ENCODE assay signal across 28 mouse cellular contexts in genomic region chr9:58588657-58589056, GRCm38 (mm10). TPM values are rescaled to one million over a fixed set of nuclear protein-coding genes. Genes with fewer than 3 reads are reported as not detected.
A peak's percentile ranks its signal among the peaks of the same experiment; 100 is the strongest.
DNase-seq lines count a peak whose midpoint lies in the region; ATAC-seq and TF ChIP-seq lines count a peak whose summit lies in the region.
"Had no signal": no experiment of that assay in that cellular context is flagged by ENCODE, and none has a peak within 500 bp of the region (broad histone marks: within the 10 kb centered on the region; RNA-seq: fewer than 3 reads in every experiment).

No protein-coding gene starts in this region.

- H3ac ChIP-seq in myocyte (ENCODE audit: control insufficient read depth, insufficient read length) = no peak overlapping the region

- TF ChIP-seq POLR2A in bone marrow macrophage, adult 2 months (IDR thresholded peaks at IDR 0.05; ENCODE audit: borderline replicate concordance, low read depth, low read length) = no peak
- TF ChIP-seq POLR2A in myocyte (IDR thresholded peaks at IDR 0.05; ENCODE audit: insufficient read length, low read depth) = no peak

- H3K4me3 ChIP-seq in bone marrow macrophage, adult 2 months (ENCODE audit: insufficient read depth, low read length) = no peak overlapping the region
- H3K4me3 ChIP-seq in myocyte = no peak overlapping the region
- no peak overlapping the region for H3K4me3 ChIP-seq in kidney, embryonic 14.5 days (ENCODE audit: low read length)
- H3K4me3 ChIP-seq: embryonic facial prominence, embryonic 12.5 days; heart, embryonic 15.5 days; hindbrain, embryonic 10.5 days; intestine, embryonic 15.5 days; limb, embryonic 15.5 days; liver, embryonic 15.5 days; midbrain, embryonic 10.5 days had no signal

- H3K4me2 ChIP-seq in myocyte (ENCODE audit: low read depth) = peak overlapping the region; percentile 20
- no peak overlapping the region for H3K4me2 ChIP-seq in kidney, embryonic 14.5 days (replicated peaks; ENCODE audit: low read depth, low read length)
- H3K4me2 ChIP-seq: embryonic facial prominence, embryonic 12.5 days; heart, embryonic 15.5 days; intestine, embryonic 15.5 days; limb, embryonic 15.5 days; liver, embryonic 15.5 days had no signal

- H3K79me2 ChIP-seq in myocyte (ENCODE audit: control insufficient read depth, insufficient read depth) = peaks cover 100% of the 10 kb centered on the region

- peaks cover 48% of the 10 kb centered on the region for H3K4me1 ChIP-seq in bone marrow macrophage, adult 2 months (ENCODE audit: control insufficient read depth, insufficient read depth, low read length)
- H3K4me1 ChIP-seq in kidney, embryonic 14.5 days (ENCODE audit: control insufficient read depth, insufficient read depth, low read length) = no peaks in the 10 kb centered on the region

- no peak overlapping the region for H3K9ac ChIP-seq in kidney, embryonic 14.5 days (ENCODE audit: low read depth, low read length)
- H3K9ac ChIP-seq: embryonic facial prominence, embryonic 12.5 days; forebrain, postnatal 0 days; heart, embryonic 15.5 days; intestine, embryonic 15.5 days; limb, embryonic 15.5 days; liver, embryonic 15.5 days had no signal

- H3K27ac ChIP-seq in bone marrow macrophage, adult 2 months (ENCODE audit: insufficient read depth, low read depth, low read length) = peak overlapping the region; percentile 86
- H3K27ac ChIP-seq in kidney, embryonic 14.5 days (ENCODE audit: low read depth, low read length) = no peak overlapping the region
- H3K27ac ChIP-seq: embryonic facial prominence, embryonic 12.5 days; heart, embryonic 15.5 days; hindbrain, embryonic 10.5 days; intestine, embryonic 15.5 days; limb, embryonic 15.5 days; liver, embryonic 15.5 days; midbrain, embryonic 10.5 days had no signal

- H3K36me3 ChIP-seq in myocyte (ENCODE audit: control insufficient read depth, insufficient read depth) = no peaks in the 10 kb centered on the region
- H3K36me3 ChIP-seq in kidney, embryonic 14.5 days (ENCODE audit: control insufficient read depth, insufficient read depth, low read length) = no peaks in the 10 kb centered on the region
- H3K36me3 ChIP-seq: embryonic facial prominence, embryonic 12.5 days; heart, embryonic 15.5 days; hindbrain, embryonic 10.5 days; intestine, embryonic 15.5 days; limb, embryonic 15.5 days had no signal

- no peak for TF ChIP-seq CTCF in bone marrow macrophage, adult 2 months (IDR thresholded peaks at IDR 0.05; ENCODE audit: low read depth, low read length)

- no peak for ATAC-seq in kidney, embryonic 14.5 days (ENCODE audit: low FRiP score, low TSS enrichment)
- ATAC-seq: CD4-positive, CD25-positive, alpha-beta regulatory T cell, adult 4 months; forebrain, postnatal 0 days; hindbrain, embryonic 16.5 days; intestine, embryonic 15.5 days; midbrain, embryonic 16.5 days; Patski had no signal

- peak; percentile 90 for DNase-seq in heart, adult 11 months
- no peak for DNase-seq in heart, postnatal 10 days
- DNase-seq in layer of hippocampus, adult 9-11 months = peak; percentile 38
- no peak for DNase-seq in layer of hippocampus, adult 9-10 months (ENCODE audit: low spot score)
- no peak for DNase-seq in spleen, postnatal 10 days (ENCODE audit: low spot score in 2 of 2)
- DNase-seq: adrenal gland, postnatal 36 days; cerebellum, adult 18-20 months; cerebellum, postnatal 14 days; forebrain, postnatal 0 days; gastrocnemius, postnatal 36 days; kidney, adult 9 months; kidney, postnatal 25 days; left cerebral cortex, postnatal 4 days; lung, postnatal 10 days had no signal

- no peaks in the 10 kb centered on the region for H3K9me3 ChIP-seq in kidney, embryonic 14.5 days (ENCODE audit: control insufficient read depth, low read length)
- H3K9me3 ChIP-seq: embryonic facial prominence, embryonic 12.5 days; heart, embryonic 15.5 days; hindbrain, embryonic 10.5 days; intestine, embryonic 15.5 days; limb, embryonic 15.5 days; liver, embryonic 15.5 days; midbrain, embryonic 10.5 days had no signal

- WGBS in kidney, embryonic 14.5 days = 88% methylated on average over 4 of the region's 4 CpGs

- H3K27me3 ChIP-seq in myocyte (ENCODE audit: control insufficient read depth, insufficient read depth, insufficient read length) = no peaks in the 10 kb centered on the region
- no peaks in the 10 kb centered on the region for H3K27me3 ChIP-seq in kidney, embryonic 14.5 days (ENCODE audit: control insufficient read depth, insufficient read depth, low read length)
- H3K27me3 ChIP-seq: embryonic facial prominence, embryonic 12.5 days; heart, embryonic 15.5 days; intestine, embryonic 15.5 days; limb, embryonic 15.5 days; liver, embryonic 15.5 days; Patski had no signal

- intact Hi-C loops in heart, postnatal 10 days (cut with DNase I) = no loop called here

TF ChIP-seq in myocyte, 11 proteins besides CTCF, POLR2A, EP300 and RAD21:
- TF ChIP-seq SRF (IDR thresholded peaks at IDR 0.05; ENCODE audit: control insufficient read depth, insufficient read length, low read depth) (no peak), E2F4 (IDR thresholded peaks at IDR 0.05; ENCODE audit: insufficient read depth) (no peak), MYOG (IDR thresholded peaks at IDR 0.05; ENCODE audit: control insufficient read depth in 1 of 3, insufficient read depth in 1 of 3, insufficient read length in 2 of 3, low read depth in 2 of 3) (no peak), CEBPB (IDR thresholded peaks at IDR 0.05; ENCODE audit: insufficient read depth, poor library complexity, severe bottlenecking) (no peak), MAX (IDR thresholded peaks at IDR 0.05; ENCODE audit: low read depth) (no peak), TCF3 (IDR thresholded peaks at IDR 0.05; ENCODE audit: insufficient read length, low read depth) (no peak), MYOD1 (IDR thresholded peaks at IDR 0.05; ENCODE audit: control insufficient read depth in 1 of 3, insufficient read length in 2 of 3, low read depth in 2 of 3) (no peak), POLR2AphosphoS2 (IDR thresholded peaks at IDR 0.05; ENCODE audit: insufficient read length, low read depth) (no peak), USF1 (IDR thresholded peaks at IDR 0.05; ENCODE audit: low read depth) (no peak), REST (IDR thresholded peaks at IDR 0.05; ENCODE audit: insufficient read depth, insufficient read length) (no peak), TCF12 (IDR thresholded peaks at IDR 0.05; ENCODE audit: insufficient read depth, poor library complexity, severe bottlenecking) (no peak)

RNA-seq across cellular contexts. Expression of gene Nptn, which starts 6.6 kb away (rescaled TPM):
- total RNA-seq in heart, postnatal 10 days (2021) = 100 to 1,000 TPM; 186 to 201 TPM
- 570 and 586 TPM in 2 replicates for polyA plus RNA-seq in bone marrow macrophage, adult 2 months (2012; ENCODE audit: insufficient read depth, insufficient read length, missing spikeins)
- 349 TPM for polyA plus RNA-seq in myocyte (2012; fragmentation: generic; extraction: Trizol)
- 110 and 128 TPM in 2 replicates for polyA plus RNA-seq in kidney, embryonic 14.5 days (2014; fragmentation: Nextera tagmentation; extraction: Ambion mirVana)

RNA-seq across cellular contexts. Expression of gene Cd276, which starts 33.4 kb away (rescaled TPM):
- 10 to 100 TPM; 29.8 to 30.6 TPM for total RNA-seq in heart, postnatal 10 days (2021)
- 8.7 and 9.3 TPM in 2 replicates for polyA plus RNA-seq in bone marrow macrophage, adult 2 months (2012; ENCODE audit: insufficient read depth, insufficient read length, missing spikeins)
- 49.5 TPM for polyA plus RNA-seq in myocyte (2012; fragmentation: generic; extraction: Trizol)
- 25.3 and 45.4 TPM in 2 replicates for polyA plus RNA-seq in kidney, embryonic 14.5 days (2014; fragmentation: Nextera tagmentation; extraction: Ambion mirVana)
- polyA plus RNA-seq: CD4-positive, CD25-positive, alpha-beta regulatory T cell, adult 4 months had no signal

Comparison
In these comparisons a context has a peak if more than half of its experiments do, and no peak if none do; other contexts are left out.
1. DNase-seq: peak in heart, adult 11 months (single experiment) and layer of hippocampus, adult 9-11 months (single experiment); none in heart, postnatal 10 days (0 of 2), layer of hippocampus, adult 9-10 months (single experiment) and spleen, postnatal 10 days (0 of 2).